Mouse (Mus musculus) stomach, embryonic 14.5 days (tissue): ENCODE results near the gene Cngb1. TPM values are rescaled to one million over a fixed set of nuclear protein-coding genes. Genes with fewer than 3 reads are reported as not detected.

Experiments
- ATAC-seq: fragments of 200-750 bp; cut with Nextera tagmentation; 2 replicates; pipeline ENCODE4 v1.8.0; 2017; ENCODE audit warnings: low read depth, moderate TSS enrichment; ENCODE audit not compliant: insufficient number of reproducible peaks, insufficient read depth, low FRiP score
- H3K27ac ChIP-seq: fragments of 300-500 bp; sonication (generic); 2 replicates; pipeline ENCODE4 v1.5.1; 2014; ENCODE audit warnings: mild to moderate bottlenecking, low read length, moderate library complexity, mixed read lengths
- H3K27me3 ChIP-seq: fragments of 300-500 bp; sonication (generic); 2 replicates; pipeline ENCODE4 v1.6.1; 2014; ENCODE audit warnings: low read length, control low read depth, mixed read lengths; ENCODE audit not compliant: control insufficient read depth, insufficient read depth
- H3K36me3 ChIP-seq: fragments of 300-500 bp; sonication (generic); 2 replicates; pipeline ENCODE4 v1.6.1; 2014; ENCODE audit warnings: mild to moderate bottlenecking, control low read depth, low read length, moderate library complexity, mixed read lengths; ENCODE audit not compliant: control insufficient read depth, insufficient read depth
- H3K4me1 ChIP-seq: fragments of 300-500 bp; sonication (generic); 2 replicates; pipeline ENCODE4 v1.6.1; 2014; ENCODE audit warnings: low read length, control low read depth, mixed read lengths; ENCODE audit not compliant: control insufficient read depth, insufficient read depth
- H3K4me2 ChIP-seq: fragments of 300-500 bp; sonication (generic); replicated peaks from 2 replicates; pipeline ENCODE4 v1.6.1; 2014; ENCODE audit warnings: low read depth, low read length, control low read depth
- H3K4me3 ChIP-seq: fragments of 300-500 bp; sonication (generic); 2 replicates; pipeline ENCODE4 v1.5.1; 2014; ENCODE audit warnings: low read depth, low read length, control low read depth
- H3K9ac ChIP-seq: fragments of 300-500 bp; sonication (generic); replicated peaks from 2 replicates; pipeline ENCODE4 v1.6.1; 2014; ENCODE audit warnings: low read depth, mild to moderate bottlenecking, control low read depth, low read length, moderate library complexity, mixed read lengths
- H3K9me3 ChIP-seq: fragments of 300-500 bp; sonication (generic); 2 replicates; pipeline ENCODE4 v1.6.1; 2016; ENCODE audit warnings: low read depth, low read length, control low read depth; ENCODE audit not compliant: control insufficient read depth
- WGBS: fragments of 180-500 bp; shearing (Covaris S2); extraction: QIAGEN DNeasy Blood & Tissue Kit; methylation state at CpG from one replicate; pipeline ENCODE4 v1.1.7; 2014; 5-methylcytosine and 5-hydroxymethylcytosine counted together
- polyA plus RNA-seq: library from polyadenylated mRNA; unstranded; fragments of >200 nt; fragmentation: Nextera tagmentation; extraction: Ambion mirVana; gene quantifications from 2 replicates; pipeline ENCODE4 v1.2.1, GENCODE M21; 2014

The Cngb1 gene
- polyA plus RNA-seq, 1 experiment from 2014 or later: 0.04 TPM

DNA sequence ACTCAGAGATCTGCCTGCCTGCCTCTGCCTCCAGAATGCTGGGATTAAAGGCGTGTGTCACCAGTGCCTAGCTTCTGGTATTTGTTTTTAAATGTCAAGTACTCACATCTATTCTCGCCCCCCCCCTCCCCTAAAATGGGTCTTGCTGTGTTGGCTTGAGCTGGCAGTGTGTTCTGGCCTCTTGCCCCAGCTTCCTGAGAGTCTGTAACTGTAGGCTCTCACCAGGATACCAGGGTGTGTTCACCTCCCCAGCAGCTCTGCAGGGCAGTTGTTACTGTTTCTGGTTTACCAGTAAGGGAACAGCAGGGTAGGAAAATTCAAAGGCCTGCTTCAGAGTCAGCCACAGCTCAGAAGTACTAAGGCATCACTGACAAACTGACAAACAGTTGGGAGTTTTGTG lies 33.5 kb downstream of the Cngb1 start:
- no peak for ATAC-seq
- H3K9ac ChIP-seq: no peak overlapping the region
- H3K4me3 ChIP-seq: no peak overlapping the region
- H3K27me3 ChIP-seq: no peaks in the 10 kb centered on the region
- H3K36me3 ChIP-seq: no peaks in the 10 kb centered on the region
- 36% methylated on average over 2 of the region's 2 CpGs for WGBS
- H3K9me3 ChIP-seq: no peaks in the 10 kb centered on the region
- 0 out of 2 replicates have a peak, but pooled peaks cover 2% of the 10 kb centered on the region for H3K4me1 ChIP-seq
- H3K4me2 ChIP-seq: no peak overlapping the region
- H3K27ac ChIP-seq: no peak overlapping the region

DNA sequence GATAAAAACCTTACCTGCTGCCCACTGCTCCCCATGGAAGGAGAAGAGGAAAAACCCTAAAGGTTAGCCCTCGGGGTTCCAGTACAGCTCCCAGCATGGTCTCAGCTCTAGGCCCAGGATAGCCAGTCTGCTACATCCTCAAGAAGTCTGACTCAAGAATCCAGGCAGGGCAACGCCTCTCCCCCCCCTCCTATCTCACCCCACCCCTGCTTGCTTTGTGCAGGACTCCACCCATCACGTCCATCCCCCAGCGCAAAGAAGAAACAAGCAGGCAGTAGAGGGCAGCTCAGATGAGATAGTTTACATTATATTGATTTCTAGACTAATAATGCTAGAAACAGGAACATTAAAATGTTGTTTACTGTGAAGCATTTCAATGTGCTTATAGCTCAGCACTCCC lies 34.5 kb downstream of the Cngb1 start:
- no peak overlapping the region for H3K4me2 ChIP-seq
- H3K27ac ChIP-seq: no peak overlapping the region
- H3K9ac ChIP-seq: no peak overlapping the region
- no peak overlapping the region for H3K4me3 ChIP-seq
- H3K9me3 ChIP-seq: no peaks in the 10 kb centered on the region
- 28% methylated on average over 4 of the region's 4 CpGs for WGBS
- no peaks in the 10 kb centered on the region for H3K36me3 ChIP-seq
- 0 out of 2 replicates have a peak, but pooled peaks cover 2% of the 10 kb centered on the region for H3K4me1 ChIP-seq
- no peaks in the 10 kb centered on the region for H3K27me3 ChIP-seq
- ATAC-seq: no peak

DNA sequence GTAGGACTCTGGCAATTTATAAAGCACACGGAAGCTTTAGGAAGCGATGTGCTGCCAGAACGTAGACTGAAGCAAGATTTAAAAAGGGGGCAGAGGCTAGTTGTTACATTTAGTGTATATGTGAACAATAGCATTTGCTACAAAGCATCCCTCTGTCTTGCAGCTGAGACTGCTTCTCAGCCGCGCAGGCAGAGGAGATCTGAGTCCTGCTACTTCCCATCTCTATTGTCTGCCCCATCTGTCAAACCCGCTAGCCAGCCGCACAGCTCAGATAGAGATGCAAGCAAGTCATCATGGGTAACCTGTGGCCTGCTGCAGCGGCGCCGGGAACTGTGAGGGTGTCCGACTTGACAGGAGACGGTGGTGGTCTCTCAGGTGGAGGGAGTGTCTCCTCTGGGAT lies 35.9 kb downstream of the Cngb1 start:
- WGBS: 68% methylated on average over 12 of the region's 12 CpGs

GRCm38 (mm10) chr8:95262181-95262580 lies 44.2 kb downstream of the Cngb1 start:
- H3K36me3 ChIP-seq: no peaks in the 10 kb centered on the region
- no peaks in the 10 kb centered on the region for H3K4me1 ChIP-seq
- no peaks in the 10 kb centered on the region for H3K9me3 ChIP-seq
- WGBS: 83% methylated on average over 2 of the region's 2 CpGs
- no peak overlapping the region for H3K4me2 ChIP-seq
- H3K27me3 ChIP-seq: no peaks in the 10 kb centered on the region
- no peak overlapping the region for H3K4me3 ChIP-seq
- H3K27ac ChIP-seq: no peak overlapping the region
- ATAC-seq: no peak
- H3K9ac ChIP-seq: no peak overlapping the region

More for the DNA sequence above, 35.9 kb downstream of the Cngb1 start:
- no peaks in the 10 kb centered on the region for H3K27me3 ChIP-seq
- H3K4me1 ChIP-seq: 0 out of 2 replicates have a peak, but pooled peaks cover 2% of the 10 kb centered on the region
- no peak for ATAC-seq
- H3K36me3 ChIP-seq: no peaks in the 10 kb centered on the region
- H3K27ac ChIP-seq: no peak overlapping the region
- no peak overlapping the region for H3K4me2 ChIP-seq
- no peaks in the 10 kb centered on the region for H3K9me3 ChIP-seq
- no peak overlapping the region for H3K4me3 ChIP-seq
- no peak overlapping the region for H3K9ac ChIP-seq

GRCm38 (mm10) chr8:95255611-95256010 lies 50.8 kb downstream of the Cngb1 start:
- H3K27me3 ChIP-seq: no peaks in the 10 kb centered on the region
- H3K9ac ChIP-seq: no peak overlapping the region
- H3K4me3 ChIP-seq: no peak overlapping the region
- no peak overlapping the region for H3K27ac ChIP-seq
- no peak overlapping the region for H3K4me2 ChIP-seq
- 80% methylated on average over 10 of the region's 10 CpGs for WGBS
- H3K36me3 ChIP-seq: no peaks in the 10 kb centered on the region
- H3K9me3 ChIP-seq: no peaks in the 10 kb centered on the region
- ATAC-seq: no peak
- no peaks in the 10 kb centered on the region for H3K4me1 ChIP-seq

GRCm38 (mm10) chr8:95254564-95255434 lies 51.6 kb downstream of the Cngb1 start:
- peak; percentile 90 for ATAC-seq
- Histone ChIP-seq H3K4me3 (peak overlapping the region; percentile 25), H3K36me3 (no peaks in the 10 kb centered on the region), H3K4me1 (no peaks in the 10 kb centered on the region), H3K4me2 (peak overlapping the region; percentile 41), H3K9me3 (no peaks in the 10 kb centered on the region), H3K27ac (no peak overlapping the region; the same call in 1 of the 2 replicates), H3K9ac (no peak overlapping the region), H3K27me3 (no peaks in the 10 kb centered on the region)
- WGBS: 23% methylated on average over 16 of the region's 16 CpGs

- no peak overlapping the region for H3K9ac ChIP-seq
- no peaks in the 10 kb centered on the region for H3K4me1 ChIP-seq
- H3K4me2 ChIP-seq: no peak overlapping the region
- H3K9me3 ChIP-seq: no peaks in the 10 kb centered on the region
- no peaks in the 10 kb centered on the region for H3K36me3 ChIP-seq
- 63% methylated on average over 9 of the region's 9 CpGs for WGBS
- no peaks in the 10 kb centered on the region for H3K27me3 ChIP-seq
- no peak for ATAC-seq
- H3K27ac ChIP-seq: no peak overlapping the region
- H3K4me3 ChIP-seq: no peak overlapping the region
Observed at GRCm38 (mm10) chr8:95252056-95252455, 54.3 kb downstream of the Cngb1 start.

- H3K27ac ChIP-seq: no peak overlapping the region
- H3K9ac ChIP-seq: no peak overlapping the region
- peaks cover 3% of the 10 kb centered on the region; the same call in 1 of the 2 replicates for H3K4me1 ChIP-seq
- no peaks in the 10 kb centered on the region for H3K9me3 ChIP-seq
- H3K36me3 ChIP-seq: no peaks in the 10 kb centered on the region
- no peak overlapping the region for H3K4me2 ChIP-seq
- H3K4me3 ChIP-seq: no peak overlapping the region
- 47% methylated on average over 4 of the region's 4 CpGs for WGBS
- no peak for ATAC-seq
- H3K27me3 ChIP-seq: no peaks in the 10 kb centered on the region
Observed at GRCm38 (mm10) chr8:95249847-95250246, 56.5 kb downstream of the Cngb1 start.
